Comparison of ENCODE assay signal across 11 mouse cellular contexts in the genomic region with DNA sequence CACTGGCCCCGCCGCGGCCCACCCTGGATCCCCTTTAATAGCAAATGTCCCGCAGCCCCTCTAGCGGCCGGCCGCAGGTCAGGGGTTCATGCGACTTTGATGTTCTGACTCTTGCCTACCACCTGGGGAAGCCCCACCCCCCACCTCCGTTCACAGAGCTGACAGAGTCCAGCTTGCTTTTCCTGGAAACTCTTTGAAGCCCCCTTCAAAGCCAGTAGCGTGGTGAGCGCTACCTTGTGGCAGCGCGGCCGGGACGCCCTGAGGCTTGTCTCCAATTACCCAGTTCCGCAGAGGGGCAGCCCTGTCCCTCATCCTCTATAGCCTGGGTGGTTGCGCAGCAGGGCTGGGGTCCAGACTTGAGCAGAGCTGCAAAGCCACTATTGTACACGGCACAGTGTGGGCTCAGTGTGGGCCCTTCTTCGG. TPM values are rescaled to one million over a fixed set of nuclear protein-coding genes. Genes with fewer than 3 reads are reported as not detected.
DNase-seq lines count a peak whose midpoint lies in the region; ATAC-seq and TF ChIP-seq lines count a peak whose summit lies in the region.
"Had no signal": no experiment of that assay in that cellular context is flagged by ENCODE, and none has a peak within 500 bp of the region (broad histone marks: within the 10 kb centered on the region; RNA-seq: fewer than 3 reads in every experiment).

No protein-coding gene starts in this region.

- H3K27ac ChIP-seq in heart, embryonic 11.5 days (ENCODE audit: low read depth, low read length): no peak overlapping the region
- H3K27ac ChIP-seq in hindbrain, embryonic 13.5 days: no peak overlapping the region
- no peak overlapping the region for H3K27ac ChIP-seq in midbrain, postnatal 0 days (ENCODE audit: low read depth, low read length)

- no peaks in the 10 kb centered on the region for H3K9me3 ChIP-seq in heart, embryonic 11.5 days (replicated peaks; ENCODE audit: control insufficient read depth, low read length)
- no peaks in the 10 kb centered on the region for H3K9me3 ChIP-seq in hindbrain, embryonic 13.5 days
- no peaks in the 10 kb centered on the region for H3K9me3 ChIP-seq in midbrain, postnatal 0 days (ENCODE audit: low read length)

- no peak for ATAC-seq in heart, embryonic 11.5 days (replicated peaks; ENCODE audit: insufficient number of reproducible peaks, low FRiP score, low TSS enrichment)
- ATAC-seq in hindbrain, embryonic 13.5 days (ENCODE audit: low FRiP score): no peak
- ATAC-seq in midbrain, postnatal 0 days (ENCODE audit: low FRiP score): 0 out of 2 replicates have a peak, but pooled peaks have one; percentile 18
- ATAC-seq in cerebellum, adult (ENCODE audit: insufficient number of reproducible peaks, low FRiP score, low TSS enrichment): no peak
- ATAC-seq in CD4-positive, CD25-positive, alpha-beta regulatory T cell, adult 4 months: no peak

- WGBS in heart, embryonic 11.5 days (ENCODE audit: insufficient replicate concordance): 3% methylated on average over 19 of the region's 19 CpGs
- 2% methylated on average over 19 of the region's 19 CpGs for WGBS in hindbrain, embryonic 13.5 days
- WGBS in midbrain, postnatal 0 days: 7% methylated on average over 19 of the region's 19 CpGs

- TF ChIP-seq CTCF in midbrain, postnatal 0 days (IDR thresholded peaks at IDR 0.05): peak; percentile 35

- no peaks in the 10 kb centered on the region for H3K36me3 ChIP-seq in heart, embryonic 11.5 days (ENCODE audit: control insufficient read depth, insufficient read depth, low read length)
- no peaks in the 10 kb centered on the region for H3K36me3 ChIP-seq in hindbrain, embryonic 13.5 days
- no peaks in the 10 kb centered on the region for H3K36me3 ChIP-seq in midbrain, postnatal 0 days (ENCODE audit: insufficient read depth, low read length)

- peaks cover 24% of the 10 kb centered on the region for H3K27me3 ChIP-seq in heart, embryonic 11.5 days (ENCODE audit: control insufficient read depth, insufficient read depth, low read length)
- peaks cover 39% of the 10 kb centered on the region for H3K27me3 ChIP-seq in hindbrain, embryonic 13.5 days
- peaks cover 8% of the 10 kb centered on the region; the same call in 1 of the 2 replicates for H3K27me3 ChIP-seq in midbrain, postnatal 0 days (ENCODE audit: insufficient read depth, low read length)

- H3K4me2 ChIP-seq in heart, embryonic 11.5 days: peak overlapping the region; percentile 52
- peak overlapping the region; percentile 25; the same call in 1 of the 2 replicates for H3K4me2 ChIP-seq in hindbrain, embryonic 13.5 days
- H3K4me2 ChIP-seq in midbrain, postnatal 0 days (ENCODE audit: low read depth, low read length, poor library complexity, severe bottlenecking): no peak overlapping the region

- H3K4me1 ChIP-seq in heart, embryonic 11.5 days (ENCODE audit: control insufficient read depth, insufficient read depth, low read length): peaks cover 13% of the 10 kb centered on the region
- peaks cover 42% of the 10 kb centered on the region for H3K4me1 ChIP-seq in hindbrain, embryonic 13.5 days (replicated peaks)
- peaks cover 3% of the 10 kb centered on the region; the same call in 1 of the 2 replicates for H3K4me1 ChIP-seq in midbrain, postnatal 0 days (ENCODE audit: insufficient read depth, low read length)

- no peak for DNase-seq in heart, adult 18-20 months
- DNase-seq in right cerebral cortex, postnatal 10 days (ENCODE audit: low spot score in 2 of 2): peak; percentile 53 to 59
- no peak for DNase-seq in right cerebral cortex, postnatal 14 days
- DNase-seq in midbrain, postnatal 0 days (ENCODE audit: low spot score): no peak
- DNase-seq: cerebellum, postnatal 25 days; gastrocnemius, postnatal 25 days; kidney, postnatal 36 days had no signal

- H3K9ac ChIP-seq in heart, embryonic 11.5 days (ENCODE audit: low read depth, low read length): no peak overlapping the region
- no peak overlapping the region for H3K9ac ChIP-seq in hindbrain, embryonic 13.5 days
- H3K9ac ChIP-seq in midbrain, postnatal 0 days (replicated peaks; ENCODE audit: low read length, poor library complexity, severe bottlenecking): no peak overlapping the region

- no peak overlapping the region for H3K4me3 ChIP-seq in heart, embryonic 11.5 days (ENCODE audit: low read depth, low read length)
- H3K4me3 ChIP-seq in hindbrain, embryonic 13.5 days: no peak overlapping the region
- H3K4me3 ChIP-seq in midbrain, postnatal 0 days (ENCODE audit: low read depth, low read length): no peak overlapping the region

RNA-seq across cellular contexts. Expression of gene Rpl38, which starts 28.6 kb away (rescaled TPM):
- polyA plus RNA-seq in heart, embryonic 11.5 days (2014; fragmentation: Nextera tagmentation; extraction: Ambion mirVana): 781 and 853 TPM in 2 replicates
- 100 to 1,000 TPM; 681 to 698 TPM for total RNA-seq in heart, adult 18-20 months (2021)
- 809 and 885 TPM in 2 replicates for polyA plus RNA-seq in hindbrain, embryonic 13.5 days (2015; fragmentation: Nextera tagmentation; extraction: Ambion mirVana)
- total RNA-seq in midbrain, postnatal 0 days (2014; rRNA removed): 903 and 1,541 TPM in 2 replicates
- polyA plus RNA-seq in midbrain, postnatal 0 days (2015; fragmentation: Nextera tagmentation; extraction: Ambion mirVana): 889 and 977 TPM in 2 replicates
- polyA plus RNA-seq in CD4-positive, CD25-positive, alpha-beta regulatory T cell, adult 4 months (2017; shearing (Covaris generic)): 1,000 to 10,000 TPM in 1 of 2 experiments, 100 to 1,000 TPM in 1; 937 to 1,379 TPM

RNA-seq across cellular contexts. Expression of gene Ttyh2, which starts 35.5 kb away (rescaled TPM):
- polyA plus RNA-seq in heart, embryonic 11.5 days (2014; fragmentation: Nextera tagmentation; extraction: Ambion mirVana): 5.0 and 5.1 TPM in 2 replicates
- 1 to 10 TPM; 3.5 to 4.1 TPM for total RNA-seq in heart, adult 18-20 months (2021)
- 33.0 and 33.9 TPM in 2 replicates for polyA plus RNA-seq in hindbrain, embryonic 13.5 days (2015; fragmentation: Nextera tagmentation; extraction: Ambion mirVana)
- total RNA-seq in midbrain, postnatal 0 days (2014; rRNA removed): 42.8 and 58.2 TPM in 2 replicates
- 27.1 and 29.4 TPM in 2 replicates for polyA plus RNA-seq in midbrain, postnatal 0 days (2015; fragmentation: Nextera tagmentation; extraction: Ambion mirVana)
- polyA plus RNA-seq in CD4-positive, CD25-positive, alpha-beta regulatory T cell, adult 4 months (2017; shearing (Covaris generic)): 1 to 10 TPM; 2.9 to 4.1 TPM

Comparison
In these comparisons a context has a peak if more than half of its experiments do, and no peak if none do; other contexts are left out.
1. DNase-seq: peak in right cerebral cortex, postnatal 10 days (2 of 2); none in heart, adult 18-20 months (0 of 2), right cerebral cortex, postnatal 14 days (single experiment) and midbrain, postnatal 0 days (single experiment).